Mouse (Mus musculus): ENCODE measurements around the gene Pdgfra.

DNA sequence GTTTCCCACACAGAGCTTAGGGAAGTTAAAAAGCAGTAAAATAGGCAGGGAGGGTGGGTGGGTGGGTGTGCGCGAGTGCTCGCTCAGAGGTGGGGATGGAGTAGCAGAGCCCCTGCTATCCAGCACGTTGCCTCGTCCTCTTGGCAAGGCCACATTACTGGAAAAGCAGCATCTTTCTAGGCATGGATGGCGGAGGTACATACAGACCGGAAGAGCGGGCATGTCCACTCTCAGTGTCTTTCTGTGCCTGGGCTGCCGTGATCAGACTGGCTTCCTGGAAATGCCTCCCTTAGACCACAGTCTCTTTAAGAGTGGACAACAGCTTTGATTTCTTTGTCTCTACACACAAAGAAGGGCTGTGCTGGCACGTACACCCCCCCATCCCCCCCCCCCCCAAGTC is 27.2 kb downstream of the Pdgfra start:
- TF ChIP-seq GATA1 (IDR thresholded peaks at IDR 0.05; ENCODE audit: borderline replicate concordance, low read length) (no peak), FLI1 (IDR thresholded peaks at IDR 0.05; ENCODE audit: low read length) (no peak)
